Mouse (Mus musculus) cerebellum, postnatal 10 days (tissue): Measurements from ENCODE around the gene Gm12394.
"Not testable (repeated sequence)": the region's sequence is repeated elsewhere in the genome, so short reads cannot be mapped to it uniquely, and the experiment has no call there.

ENCODE experiments used
- DNase-seq, 2 experiments: peaks; one replicate each; pipeline ENCODE4 v3.0.0; 2021; ENCODE audit warnings: mixed read lengths in 2 of 2

The Gm12394 gene

GRCm38 (mm10) chr4:42860483-42860882, 3.9 kb upstream of the Gm12394 start:
- not testable (repeated sequence) for DNase-seq

GRCm38 (mm10) chr4:42853788-42854187, 2.8 kb downstream of the Gm12394 start, which contains the start of gene Fam205a1:
Gene Fam205a1, minus strand, starts transcription at chr4:42853888.
- not testable (repeated sequence) for DNase-seq

- not testable (repeated sequence) for DNase-seq
These were observed 82.7 kb downstream of the Gm12394 start, which contains the start of gene Ccl21a for GRCm38 (mm10) chr4:42773893-42774292. Gene Ccl21a, minus strand, starts transcription at chr4:42773993.

- DNase-seq = not testable (repeated sequence)
These were observed 100.1 kb downstream of the Gm12394 start, which contains the start of gene Ccl19 for GRCm38 (mm10) chr4:42756477-42756876. Gene Ccl19, minus strand, starts transcription at chr4:42756577.

GRCm38 (mm10) chr4:42735245-42735644, 121.3 kb downstream of the Gm12394 start, which contains the start of gene 4930578G10Rik:
Gene 4930578G10Rik, plus strand, starts transcription at chr4:42735545.
- not testable (repeated sequence) for DNase-seq
